Mouse (Mus musculus): Measurements from ENCODE around the gene Foxred2. TPM values are rescaled to one million over a fixed set of nuclear protein-coding genes. Genes with fewer than 3 reads are reported as not detected.

Gene Foxred2
- polyA plus RNA-seq, 1 experiment from 2014 or later, result 8.4 TPM

DNA sequence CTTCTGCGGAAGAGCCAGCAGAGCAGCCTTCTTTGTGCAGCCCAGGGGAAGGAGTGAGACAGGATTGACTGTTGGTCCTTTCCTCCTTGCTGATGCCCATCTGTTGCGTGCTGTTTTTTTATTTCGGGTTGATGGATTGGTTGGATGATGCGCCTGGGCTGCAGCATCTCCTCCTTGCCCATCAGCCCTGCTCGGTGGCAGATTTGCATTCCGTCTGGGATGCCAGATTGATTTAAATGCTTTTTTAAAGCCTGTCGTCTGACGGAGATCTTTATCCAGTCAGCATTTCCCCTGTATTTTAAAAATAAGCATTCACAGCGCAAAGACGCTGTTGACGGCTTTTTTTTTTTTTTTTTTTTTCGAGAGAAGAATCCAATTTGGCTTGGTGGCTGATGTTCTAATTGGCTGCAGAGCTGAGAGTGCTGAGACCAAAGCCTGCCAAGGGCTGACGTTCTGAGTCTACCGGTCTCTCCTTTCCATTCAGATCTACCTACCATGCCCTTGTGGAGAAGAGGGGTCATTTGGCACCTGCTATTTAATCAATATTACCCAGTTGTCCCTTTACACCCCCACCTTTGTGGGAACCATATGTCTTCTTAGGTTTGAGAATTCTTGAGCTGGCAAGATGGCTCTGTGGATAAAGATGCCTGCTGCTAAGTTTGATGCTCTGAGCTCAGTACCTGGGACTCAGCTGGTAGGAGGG lies 20.7 kb downstream of the Foxred2 start:
- ATAC-seq (replicated peaks; ENCODE audit: insufficient number of reproducible peaks, low FRiP score, low TSS enrichment, low read depth), result no peak
- WGBS, result 83% methylated on average over 14 of the region's 14 CpGs
- Histone ChIP-seq H3K27ac (replicated peaks; ENCODE audit: low read depth, low read length) (no peak overlapping the region), H3K9ac (replicated peaks; ENCODE audit: low read length) (no peak overlapping the region), H3K9me3 (replicated peaks; ENCODE audit: control insufficient read depth, low read length) (no peaks in the 10 kb centered on the region), H3K4me3 (ENCODE audit: low read depth, low read length) (no peak overlapping the region), H3K27me3 (ENCODE audit: control insufficient read depth, insufficient read depth, low read length) (no peaks in the 10 kb centered on the region), H3K4me1 (ENCODE audit: control insufficient read depth, insufficient read depth, low read length) (no peaks in the 10 kb centered on the region), H3K36me3 (replicated peaks; ENCODE audit: control insufficient read depth, insufficient read depth, low read depth, low read length) (no peaks in the 10 kb centered on the region), H3K4me2 (ENCODE audit: low read depth, low read length) (no peak overlapping the region)
- DNase-seq (ENCODE audit: low spot score), result no peak

DNA sequence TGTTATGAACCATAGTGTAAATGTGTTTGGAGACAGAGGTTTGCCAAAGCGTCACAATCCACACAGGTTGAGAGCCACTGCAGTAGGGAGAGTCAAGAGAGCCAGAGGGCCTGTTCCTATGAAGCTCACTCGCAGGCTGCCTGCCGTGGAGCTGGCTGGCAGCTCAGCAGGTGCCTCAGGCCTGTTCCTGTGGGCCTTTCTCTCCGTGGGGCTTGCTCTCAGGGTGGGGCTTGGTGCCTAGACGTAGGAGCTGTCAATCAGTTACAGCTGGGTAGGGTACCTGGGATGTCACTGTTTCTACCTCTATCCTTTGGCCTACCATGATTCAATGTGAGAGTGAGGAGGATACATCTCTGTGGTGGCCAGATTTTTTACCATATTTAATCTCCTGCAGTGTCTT lies 21.6 kb downstream of the Foxred2 start:
- Histone ChIP-seq H3K9me3 (replicated peaks; ENCODE audit: control insufficient read depth, low read length) (no peaks in the 10 kb centered on the region), H3K27ac (replicated peaks; ENCODE audit: low read depth, low read length) (no peak overlapping the region), H3K27me3 (ENCODE audit: control insufficient read depth, insufficient read depth, low read length) (no peaks in the 10 kb centered on the region), H3K9ac (replicated peaks; ENCODE audit: low read length) (no peak overlapping the region), H3K4me1 (ENCODE audit: control insufficient read depth, insufficient read depth, low read length) (no peaks in the 10 kb centered on the region), H3K4me2 (ENCODE audit: low read depth, low read length) (no peak overlapping the region), H3K36me3 (replicated peaks; ENCODE audit: control insufficient read depth, insufficient read depth, low read depth, low read length) (no peaks in the 10 kb centered on the region), H3K4me3 (ENCODE audit: low read depth, low read length) (no peak overlapping the region)
- ATAC-seq (replicated peaks; ENCODE audit: insufficient number of reproducible peaks, low FRiP score, low TSS enrichment, low read depth), result no peak
- DNase-seq (ENCODE audit: low spot score), result no peak
- WGBS, result 64% methylated on average over 5 of the region's 5 CpGs

DNA sequence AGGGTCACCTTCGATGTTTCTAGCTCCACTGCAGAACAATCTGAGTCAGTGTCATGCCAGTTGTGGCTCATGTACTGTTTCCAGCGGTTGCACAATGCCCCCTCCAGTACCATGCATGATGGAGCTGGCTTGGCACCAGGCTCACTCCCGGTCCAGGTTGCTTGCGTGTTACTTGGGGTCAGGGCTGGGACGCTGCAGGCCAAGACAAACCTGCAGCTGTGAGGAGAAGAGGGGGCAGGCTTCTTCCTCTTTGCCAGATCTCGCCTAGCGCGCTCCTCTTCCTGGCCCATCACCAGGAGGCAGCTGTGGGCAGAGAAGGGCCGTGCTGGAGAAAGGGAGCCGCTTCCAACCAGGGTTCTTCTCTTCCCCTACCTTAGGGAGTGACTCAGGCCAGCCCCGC lies 22.2 kb downstream of the Foxred2 start:
- Histone ChIP-seq H3K27ac (replicated peaks; ENCODE audit: low read depth, low read length) (no peak overlapping the region), H3K9me3 (replicated peaks; ENCODE audit: control insufficient read depth, low read length) (no peaks in the 10 kb centered on the region), H3K4me2 (ENCODE audit: low read depth, low read length) (no peak overlapping the region), H3K9ac (replicated peaks; ENCODE audit: low read length) (no peak overlapping the region), H3K4me3 (ENCODE audit: low read depth, low read length) (no peak overlapping the region), H3K27me3 (ENCODE audit: control insufficient read depth, insufficient read depth, low read length) (no peaks in the 10 kb centered on the region), H3K4me1 (ENCODE audit: control insufficient read depth, insufficient read depth, low read length) (no peaks in the 10 kb centered on the region), H3K36me3 (replicated peaks; ENCODE audit: control insufficient read depth, insufficient read depth, low read depth, low read length) (no peaks in the 10 kb centered on the region)
- DNase-seq (ENCODE audit: low spot score), result no peak
- WGBS, result 79% methylated on average over 11 of the region's 11 CpGs
- ATAC-seq (replicated peaks; ENCODE audit: insufficient number of reproducible peaks, low FRiP score, low TSS enrichment, low read depth), result no peak

DNA sequence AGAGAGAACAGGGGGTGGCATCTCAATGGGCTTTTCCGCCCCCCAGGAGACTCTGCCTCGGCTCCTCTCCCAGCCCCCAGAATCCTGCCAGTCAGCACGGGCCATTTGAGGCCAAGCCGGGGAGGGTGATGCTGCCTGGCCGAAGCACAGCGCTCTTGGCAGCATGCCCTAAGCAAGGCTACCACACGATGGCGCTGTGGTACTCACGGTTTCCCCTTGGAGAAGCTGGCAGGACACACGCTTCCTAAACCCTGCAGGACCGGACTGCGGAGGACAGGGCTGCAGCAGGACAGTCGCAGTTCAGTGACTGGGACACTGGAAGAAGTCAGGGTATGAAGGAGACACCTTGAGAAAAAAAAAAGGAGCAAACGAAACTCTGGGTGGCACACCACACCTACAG lies 22.8 kb downstream of the Foxred2 start:
- Histone ChIP-seq H3K27ac (replicated peaks; ENCODE audit: low read depth, low read length) (no peak overlapping the region), H3K4me2 (ENCODE audit: low read depth, low read length) (no peak overlapping the region), H3K4me3 (ENCODE audit: low read depth, low read length) (no peak overlapping the region), H3K4me1 (ENCODE audit: control insufficient read depth, insufficient read depth, low read length) (no peaks in the 10 kb centered on the region), H3K36me3 (replicated peaks; ENCODE audit: control insufficient read depth, insufficient read depth, low read depth, low read length) (no peaks in the 10 kb centered on the region), H3K9me3 (replicated peaks; ENCODE audit: control insufficient read depth, low read length) (no peaks in the 10 kb centered on the region), H3K9ac (replicated peaks; ENCODE audit: low read length) (peak overlapping the region; percentile 43), H3K27me3 (ENCODE audit: control insufficient read depth, insufficient read depth, low read length) (no peaks in the 10 kb centered on the region)
- DNase-seq (ENCODE audit: low spot score) (peak; percentile 97), ATAC-seq (replicated peaks; ENCODE audit: insufficient number of reproducible peaks, low FRiP score, low TSS enrichment, low read depth) (no peak)
- WGBS, result 1% methylated on average over 14 of the region's 14 CpGs

DNA sequence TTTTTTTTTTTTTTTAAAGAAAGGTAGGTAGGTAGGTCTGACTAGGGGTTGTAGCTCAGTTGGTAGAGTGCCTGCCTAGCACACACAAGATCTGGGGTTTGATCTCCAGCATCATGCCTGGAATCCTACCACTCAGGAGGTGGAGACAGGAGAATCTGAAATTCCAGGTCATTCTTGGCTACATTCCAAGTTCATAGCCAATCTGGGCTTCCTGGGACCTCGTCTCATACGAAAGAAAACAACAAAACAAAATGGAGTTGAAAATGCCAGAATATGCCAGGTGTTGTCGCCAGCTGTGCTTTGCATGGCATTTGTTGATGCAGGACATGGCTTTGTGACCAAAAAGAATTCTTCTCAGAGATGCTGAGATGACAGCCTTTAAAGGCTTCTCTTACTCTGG lies 23.3 kb downstream of the Foxred2 start:
- H3K4me2 ChIP-seq (ENCODE audit: low read depth, low read length), result no peak overlapping the region
- 83% methylated on average over 3 of the region's 3 CpGs for WGBS
- no peaks in the 10 kb centered on the region for H3K4me1 ChIP-seq (ENCODE audit: control insufficient read depth, insufficient read depth, low read length)
- no peaks in the 10 kb centered on the region for H3K27me3 ChIP-seq (ENCODE audit: control insufficient read depth, insufficient read depth, low read length)
- H3K27ac ChIP-seq (replicated peaks; ENCODE audit: low read depth, low read length), result no peak overlapping the region
- no peak for DNase-seq (ENCODE audit: low spot score)
- ATAC-seq (replicated peaks; ENCODE audit: insufficient number of reproducible peaks, low FRiP score, low TSS enrichment, low read depth), result no peak
- H3K9me3 ChIP-seq (replicated peaks; ENCODE audit: control insufficient read depth, low read length), result no peaks in the 10 kb centered on the region
- no peak overlapping the region; the same call in 1 of the 2 replicates for H3K9ac ChIP-seq (replicated peaks; ENCODE audit: low read length)
- no peak overlapping the region for H3K4me3 ChIP-seq (ENCODE audit: low read depth, low read length)
- H3K36me3 ChIP-seq (replicated peaks; ENCODE audit: control insufficient read depth, insufficient read depth, low read depth, low read length), result no peaks in the 10 kb centered on the region

DNA sequence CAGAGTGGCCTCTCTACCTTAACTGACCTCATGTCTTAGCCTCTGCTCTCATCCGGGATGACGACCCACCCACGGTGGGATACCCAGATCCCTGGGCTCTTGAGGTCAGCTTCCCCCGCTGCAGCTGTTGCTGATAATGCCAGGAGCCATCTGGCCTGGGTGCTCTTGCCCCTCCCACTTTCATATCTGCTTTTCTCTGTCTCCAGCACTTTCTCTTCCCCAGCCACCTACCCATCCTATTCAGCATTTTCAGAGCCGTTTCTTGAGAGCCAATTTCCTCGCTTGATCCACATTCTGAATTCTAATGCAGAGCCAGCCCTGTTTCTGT lies 24.9 kb downstream of the Foxred2 start:
- no peaks in the 10 kb centered on the region for H3K9me3 ChIP-seq (replicated peaks; ENCODE audit: control insufficient read depth, low read length)
- DNase-seq (ENCODE audit: low spot score), result no peak
- H3K36me3 ChIP-seq (replicated peaks; ENCODE audit: control insufficient read depth, insufficient read depth, low read depth, low read length), result no peaks in the 10 kb centered on the region
- ATAC-seq (replicated peaks; ENCODE audit: insufficient number of reproducible peaks, low FRiP score, low TSS enrichment, low read depth), result no peak
- no peak overlapping the region for H3K4me2 ChIP-seq (ENCODE audit: low read depth, low read length)
- 64% methylated on average over 6 of the region's 6 CpGs for WGBS
- H3K27ac ChIP-seq (replicated peaks; ENCODE audit: low read depth, low read length), result no peak overlapping the region
- H3K4me1 ChIP-seq (ENCODE audit: control insufficient read depth, insufficient read depth, low read length), result peaks cover 3% of the 10 kb centered on the region; the same call in 1 of the 2 replicates
- no peak overlapping the region for H3K4me3 ChIP-seq (ENCODE audit: low read depth, low read length)
- no peaks in the 10 kb centered on the region for H3K27me3 ChIP-seq (ENCODE audit: control insufficient read depth, insufficient read depth, low read length)
- H3K9ac ChIP-seq (replicated peaks; ENCODE audit: low read length), result no peak overlapping the region; the same call in 1 of the 2 replicates

DNA sequence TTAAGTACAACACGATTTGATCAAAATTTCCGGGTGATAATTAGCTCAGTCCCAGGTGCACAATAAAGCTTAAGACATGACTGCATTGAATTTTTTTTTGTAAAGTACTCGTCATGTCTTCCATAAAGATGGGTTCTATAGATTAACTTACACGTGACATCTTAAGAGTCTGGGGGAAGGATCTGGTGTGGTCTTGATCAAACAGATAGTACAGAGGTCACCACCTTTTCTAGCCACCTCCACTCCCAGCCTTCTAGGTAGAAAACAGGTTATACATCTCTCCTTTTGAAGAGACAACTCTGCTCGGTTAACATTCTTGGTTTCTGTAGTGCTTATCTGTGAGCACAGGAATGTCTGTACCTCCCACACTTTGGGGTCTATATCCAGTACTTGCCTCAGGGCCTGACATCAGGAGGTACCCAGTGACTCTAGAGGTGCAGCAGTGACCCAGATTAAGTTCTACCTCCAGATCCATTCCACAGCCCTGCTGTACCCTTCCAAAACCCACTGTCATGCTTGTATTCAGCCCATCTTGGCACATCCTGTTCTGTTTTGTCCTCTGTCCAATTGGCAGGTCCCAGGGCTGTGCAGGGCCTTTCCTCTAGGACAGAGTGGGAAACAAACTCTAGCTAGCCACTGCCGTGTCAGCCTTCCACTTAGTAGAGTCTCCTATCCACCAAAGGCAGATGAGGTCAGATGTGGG lies 25.4 kb downstream of the Foxred2 start:
- DNase-seq (ENCODE audit: low spot score), result no peak
- no peak overlapping the region; the same call in 1 of the 2 replicates for H3K9ac ChIP-seq (replicated peaks; ENCODE audit: low read length)
- 82% methylated on average over 6 of the region's 6 CpGs for WGBS
- H3K27ac ChIP-seq (replicated peaks; ENCODE audit: low read depth, low read length), result no peak overlapping the region
- no peak overlapping the region for H3K4me2 ChIP-seq (ENCODE audit: low read depth, low read length)
- H3K4me3 ChIP-seq (ENCODE audit: low read depth, low read length), result no peak overlapping the region
- H3K27me3 ChIP-seq (ENCODE audit: control insufficient read depth, insufficient read depth, low read length), result no peaks in the 10 kb centered on the region
- no peak for ATAC-seq (replicated peaks; ENCODE audit: insufficient number of reproducible peaks, low FRiP score, low TSS enrichment, low read depth)
- H3K36me3 ChIP-seq (replicated peaks; ENCODE audit: control insufficient read depth, insufficient read depth, low read depth, low read length), result no peaks in the 10 kb centered on the region
- peaks cover 3% of the 10 kb centered on the region; the same call in 1 of the 2 replicates for H3K4me1 ChIP-seq (ENCODE audit: control insufficient read depth, insufficient read depth, low read length)
- no peaks in the 10 kb centered on the region for H3K9me3 ChIP-seq (replicated peaks; ENCODE audit: control insufficient read depth, low read length)

DNA sequence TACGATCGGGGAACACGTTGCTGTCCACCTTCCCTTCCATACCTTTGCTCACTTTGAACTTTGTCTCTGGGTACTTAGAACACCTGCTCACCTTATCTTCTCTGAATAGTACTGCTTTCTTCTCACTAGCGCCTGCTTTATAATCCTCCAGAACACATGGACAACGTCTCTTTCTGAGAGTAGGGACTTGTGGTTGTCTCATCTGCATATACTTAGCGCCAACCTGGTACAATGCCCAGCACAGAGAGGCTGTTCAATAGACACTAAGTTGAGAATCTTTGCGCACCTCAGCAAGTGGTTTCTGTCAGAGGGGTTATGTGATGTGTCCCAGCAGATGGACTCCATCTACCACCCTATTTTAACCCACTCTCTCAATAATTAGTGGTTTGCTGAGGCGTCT lies 26.7 kb downstream of the Foxred2 start:
- peak overlapping the region; percentile 73 for H3K4me2 ChIP-seq (ENCODE audit: low read depth, low read length)
- DNase-seq (ENCODE audit: low spot score) (no peak), ATAC-seq (replicated peaks; ENCODE audit: insufficient number of reproducible peaks, low FRiP score, low TSS enrichment, low read depth) (no peak)
- peak overlapping the region; percentile 79 for H3K4me3 ChIP-seq (ENCODE audit: low read depth, low read length)
- peaks cover 3% of the 10 kb centered on the region; the same call in 1 of the 2 replicates for H3K4me1 ChIP-seq (ENCODE audit: control insufficient read depth, insufficient read depth, low read length)
- no peaks in the 10 kb centered on the region for H3K9me3 ChIP-seq (replicated peaks; ENCODE audit: control insufficient read depth, low read length)
- H3K27me3 ChIP-seq (ENCODE audit: control insufficient read depth, insufficient read depth, low read length), result no peaks in the 10 kb centered on the region
- H3K36me3 ChIP-seq (replicated peaks; ENCODE audit: control insufficient read depth, insufficient read depth, low read depth, low read length), result no peaks in the 10 kb centered on the region
- peak overlapping the region; percentile 70 for H3K9ac ChIP-seq (replicated peaks; ENCODE audit: low read length)
- H3K27ac ChIP-seq (replicated peaks; ENCODE audit: low read depth, low read length), result no peak overlapping the region
- WGBS, result 57% methylated on average over 8 of the region's 8 CpGs

Data from embryonic facial prominence, embryonic 11.5 days (tissue).